Mouse (Mus musculus): Measurements from ENCODE around the gene Ino80b. TPM values are rescaled to one million over a fixed set of nuclear protein-coding genes. Genes with fewer than 3 reads are reported as not detected.
"Not testable (repeated sequence)": the region's sequence is repeated elsewhere in the genome, so short reads cannot be mapped to it uniquely, and the experiment has no call there.

The Ino80b gene
- polyA plus RNA-seq, 1 experiment from 2014 or later, result 13.3 TPM

- peak; percentile 81 for DNase-seq
- Histone ChIP-seq H3K4me3 (ENCODE audit: low read depth, low read length) (peak overlapping the region; percentile 40), H3K27ac (ENCODE audit: low read depth) (no peak overlapping the region), H3K4me1 (ENCODE audit: insufficient read depth) (peaks cover 20% of the 10 kb centered on the region), H3K4me2 (peak overlapping the region; percentile 82), H3K27me3 (ENCODE audit: insufficient read depth, low read length) (peaks cover 28% of the 10 kb centered on the region), H3K36me3 (ENCODE audit: insufficient read depth) (no peaks in the 10 kb centered on the region), H3K9ac (peak overlapping the region; percentile 44; the same call in 1 of the 2 replicates), H3K9me3 (ENCODE audit: low read depth, low read length) (no peaks in the 10 kb centered on the region)
- WGBS, result under 1% methylated on average over 8 of the region's 8 CpGs
- peak; percentile 84 for TF ChIP-seq CTCF (IDR thresholded peaks at IDR 0.05; ENCODE audit: low read depth)
- no peak for ATAC-seq (ENCODE audit: insufficient read depth)
Observed at GRCm38 (mm10) chr6:83162701-83163100, 37.5 kb upstream of the Ino80b start.

GRCm38 (mm10) chr6:83161921-83162641, 36.9 kb upstream of the Ino80b start:
- no peak for TF ChIP-seq CTCF (IDR thresholded peaks at IDR 0.05; ENCODE audit: low read depth)
- WGBS, result 1% methylated on average over 49 of the region's 49 CpGs
- Histone ChIP-seq H3K9me3 (ENCODE audit: low read depth, low read length) (no peaks in the 10 kb centered on the region), H3K9ac (peak overlapping the region; percentile 44), H3K4me3 (ENCODE audit: low read depth, low read length) (peak overlapping the region; percentile 40), H3K27me3 (ENCODE audit: insufficient read depth, low read length) (peaks cover 28% of the 10 kb centered on the region), H3K27ac (ENCODE audit: low read depth) (no peak overlapping the region), H3K4me2 (peak overlapping the region; percentile 82), H3K4me1 (ENCODE audit: insufficient read depth) (peaks cover 16% of the 10 kb centered on the region), H3K36me3 (ENCODE audit: insufficient read depth) (no peaks in the 10 kb centered on the region)
- peak; percentile 46 for DNase-seq
- ATAC-seq (ENCODE audit: insufficient read depth), result 0 out of 2 replicates have a peak, but pooled peaks have one; percentile 10

GRCm38 (mm10) chr6:83161442-83161841, 36.2 kb upstream of the Ino80b start:
- no peak for DNase-seq
- peaks cover 28% of the 10 kb centered on the region for H3K27me3 ChIP-seq (ENCODE audit: insufficient read depth, low read length)
- H3K9ac ChIP-seq, result peak overlapping the region; percentile 44
- H3K4me1 ChIP-seq (ENCODE audit: insufficient read depth), result peaks cover 10% of the 10 kb centered on the region; the same call in 1 of the 2 replicates
- H3K4me2 ChIP-seq, result peak overlapping the region; percentile 82
- H3K36me3 ChIP-seq (ENCODE audit: insufficient read depth), result no peaks in the 10 kb centered on the region
- 10% methylated on average over 19 of the region's 19 CpGs for WGBS
- no peak overlapping the region for H3K27ac ChIP-seq (ENCODE audit: low read depth)
- no peak for ATAC-seq (ENCODE audit: insufficient read depth)
- H3K4me3 ChIP-seq (ENCODE audit: low read depth, low read length), result peak overlapping the region; percentile 40
- no peaks in the 10 kb centered on the region for H3K9me3 ChIP-seq (ENCODE audit: low read depth, low read length)
- TF ChIP-seq CTCF (IDR thresholded peaks at IDR 0.05; ENCODE audit: low read depth), result no peak

GRCm38 (mm10) chr6:83159456-83159855, 34.2 kb upstream of the Ino80b start:
- H3K9ac ChIP-seq; ATAC-seq (ENCODE audit: insufficient read depth); H3K27ac ChIP-seq (ENCODE audit: low read depth); H3K4me3 ChIP-seq (ENCODE audit: low read depth, low read length); H3K36me3 ChIP-seq (ENCODE audit: insufficient read depth); H3K4me2 ChIP-seq; H3K4me1 ChIP-seq (ENCODE audit: insufficient read depth); H3K9me3 ChIP-seq (ENCODE audit: low read depth, low read length): not testable (repeated sequence)
- peak; percentile 89 for DNase-seq
- TF ChIP-seq CTCF (IDR thresholded peaks at IDR 0.05; ENCODE audit: low read depth), result peak; percentile 68
- peaks cover 28% of the 10 kb centered on the region for H3K27me3 ChIP-seq (ENCODE audit: insufficient read depth, low read length)
- WGBS, result 27% methylated on average over 3 of the region's 3 CpGs

- DNase-seq (peak; percentile 90), ATAC-seq (ENCODE audit: insufficient read depth) (peak; percentile 86)
- H3K9me3 ChIP-seq (ENCODE audit: low read depth, low read length), result no peaks in the 10 kb centered on the region
- H3K4me3 ChIP-seq (ENCODE audit: low read depth, low read length), result peak within 1 kb of the TSS; percentile 57
- under 1% methylated on average over 32 of the region's 32 CpGs for WGBS
- H3K9ac ChIP-seq, result peak within 1 kb of the TSS; percentile 41
- H3K27ac ChIP-seq (ENCODE audit: low read depth), result 0 out of 2 replicates have a peak within 1 kb of the TSS, but pooled peaks have one; percentile 12
- peaks cover 22% of the 10 kb centered on the region for H3K36me3 ChIP-seq (ENCODE audit: insufficient read depth)
- H3K27me3 ChIP-seq (ENCODE audit: insufficient read depth, low read length), result peaks cover 8% of the 10 kb centered on the region
- 0 out of 2 replicates have a peak, but pooled peaks cover 4% of the 10 kb centered on the region for H3K4me1 ChIP-seq (ENCODE audit: insufficient read depth)
- TF ChIP-seq CTCF (IDR thresholded peaks at IDR 0.05; ENCODE audit: low read depth), result no peak
- H3K4me2 ChIP-seq, result peak within 1 kb of the TSS; percentile 87
Observed at GRCm38 (mm10) chr6:83156259-83156684, 31.0 kb upstream of the Ino80b start, which contains the start of the genes Wdr54 and 1700003E16Rik. Wdr54 (minus strand) TSS chr6:83156397. 1700003E16Rik (plus strand) TSS chr6:83156404.

- ATAC-seq (ENCODE audit: insufficient read depth) (peak; percentile 38), DNase-seq (peak; percentile 43)
- Histone ChIP-seq H3K9me3 (ENCODE audit: low read depth, low read length) (no peaks in the 10 kb centered on the region), H3K9ac (peak overlapping the region; percentile 41), H3K4me1 (ENCODE audit: insufficient read depth) (0 out of 2 replicates have a peak, but pooled peaks cover 4% of the 10 kb centered on the region), H3K36me3 (ENCODE audit: insufficient read depth) (peaks cover 25% of the 10 kb centered on the region), H3K4me3 (ENCODE audit: low read depth, low read length) (peak overlapping the region; percentile 57), H3K27ac (ENCODE audit: low read depth) (no peak overlapping the region), H3K4me2 (peak overlapping the region; percentile 87), H3K27me3 (ENCODE audit: insufficient read depth, low read length) (peaks cover 2% of the 10 kb centered on the region)
- 8% methylated on average over 23 of the region's 23 CpGs for WGBS
- no peak for TF ChIP-seq CTCF (IDR thresholded peaks at IDR 0.05; ENCODE audit: low read depth)
Observed at GRCm38 (mm10) chr6:83155552-83156238, 30.5 kb upstream of the Ino80b start.

- 54% methylated on average over 5 of the region's 5 CpGs for WGBS
- no peak overlapping the region for H3K27ac ChIP-seq (ENCODE audit: low read depth)
- DNase-seq (no peak), ATAC-seq (ENCODE audit: insufficient read depth) (no peak)
- 0 out of 2 replicates have a peak, but pooled peaks cover 4% of the 10 kb centered on the region for H3K4me1 ChIP-seq (ENCODE audit: insufficient read depth)
- H3K9ac ChIP-seq, result no peak overlapping the region
- H3K4me3 ChIP-seq (ENCODE audit: low read depth, low read length), result no peak overlapping the region
- no peaks in the 10 kb centered on the region for H3K9me3 ChIP-seq (ENCODE audit: low read depth, low read length)
- H3K36me3 ChIP-seq (ENCODE audit: insufficient read depth), result peaks cover 43% of the 10 kb centered on the region
- H3K4me2 ChIP-seq, result no peak overlapping the region
- H3K27me3 ChIP-seq (ENCODE audit: insufficient read depth, low read length), result no peaks in the 10 kb centered on the region; the same call in 1 of the 2 replicates
- TF ChIP-seq CTCF (IDR thresholded peaks at IDR 0.05; ENCODE audit: low read depth), result no peak
Observed at GRCm38 (mm10) chr6:83153485-83153884, 28.3 kb upstream of the Ino80b start.
